Mouse (Mus musculus) Patski (cell line): ENCODE results near the gene Treh. TPM values are rescaled to one million over a fixed set of nuclear protein-coding genes. Genes with fewer than 3 reads are reported as not detected.

Experiments
- ATAC-seq: fragments of 100-300 bp; one replicate; pipeline ENCODE4 v1.8.0; 2021
- CTCF ChIA-PET: fragments of 350-600 bp; sonication (Branson Sonifier 250); formaldehyde crosslinking; loops from one replicate; lab custom pipeline; 2022; ENCODE audit warnings: inconsistent platforms; lab: Charles Lee
- POLR2A ChIA-PET: fragments of 350-600 bp; sonication (Branson Sonifier 250); formaldehyde crosslinking; loops from one replicate; lab custom pipeline; 2022; ENCODE audit warnings: antibody characterized with exemption, inconsistent platforms; lab: Charles Lee
- DNase-seq: peaks from one replicate; pipeline ENCODE4 v3.0.0-alpha.2; 2011; ENCODE audit warnings: low read depth, low spot score
- H3K27me3 ChIP-seq: fragments of 371-371 bp; one replicate; pipeline ENCODE4 v1.5.1; 2021
- CTCF ChIP-seq: fragments of 100-300 bp; IDR thresholded peaks from one replicate; pipeline ENCODE4 v1.5.1; 2021
- in situ Hi-C: fragments of 300-500 bp; cut with MboI; formaldehyde crosslinking; loops from 3 replicates; pipeline ENCODE4 v1.11.1; 2018; ENCODE audit warnings: low pct_unique_long_range_greater_than_20kb, mixed read lengths
- polyA plus RNA-seq: library from polyadenylated mRNA; unstranded; gene quantifications from one replicate; pipeline ENCODE4 v1.2.3, GENCODE M21; 2021

Treh gene
- polyA plus RNA-seq, 1 experiment from 2014 or later = not detected

DNA sequence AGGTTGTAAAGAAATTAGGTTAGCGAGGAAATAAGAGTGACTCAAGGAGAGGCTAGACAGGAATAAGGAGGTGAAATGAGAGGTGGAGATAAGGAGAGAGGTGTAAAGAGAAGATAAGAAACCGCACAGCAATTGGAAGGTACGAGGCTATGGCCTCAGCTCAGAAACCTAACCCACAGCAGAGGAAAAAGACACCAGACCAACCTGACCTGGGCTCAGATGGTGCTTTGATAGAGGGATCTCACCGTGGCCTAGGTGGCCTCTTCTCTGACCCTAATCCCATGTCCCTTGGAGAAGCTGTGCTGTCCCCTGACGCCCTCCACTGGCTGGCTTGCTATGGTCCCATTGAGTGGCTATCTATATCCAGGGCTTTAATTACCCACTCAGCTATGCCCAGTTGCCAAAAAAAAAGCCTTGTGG is 59.1 kb downstream of the Treh start:
- ChIA-PET CTCF (interaction anchor here (1.3 kb wide), 1 partner anchor 12 kb away, joined by 5 read pairs; no protein-coding TSS in a partner anchor), POLR2A (no interaction called here)
- in situ Hi-C loops = no loop called here
- ATAC-seq (no peak), DNase-seq (no peak)
- no peak for TF ChIP-seq CTCF
- H3K27me3 ChIP-seq = no peaks in the 10 kb centered on the region

GRCm38 (mm10) chr9:44732921-44733530 is 60.0 kb downstream of the Treh start:
- no peak for TF ChIP-seq CTCF
- in situ Hi-C loops = no loop called here
- DNase-seq (no peak), ATAC-seq (no peak)
- H3K27me3 ChIP-seq = no peaks in the 10 kb centered on the region
- POLR2A ChIA-PET = interaction anchor here (0.7 to 0.9 kb wide), 2 partner anchors 13 to 52 kb away, joined by 3 read pairs; no protein-coding TSS in a partner anchor
- CTCF ChIA-PET = interaction anchor here (0.9 to 1.3 kb wide), 3 partner anchors 12 to 33 kb away, joined by 3 to 5 read pairs (median 3); no protein-coding TSS in a partner anchor

- POLR2A ChIA-PET = interaction anchor here (0.9 to 1.0 kb wide), 3 partner anchors 12 to 48 kb away, joined by 3 to 5 read pairs (median 4); no protein-coding TSS in a partner anchor
- peak; percentile 78 for ATAC-seq
- no peak for DNase-seq
- TF ChIP-seq CTCF = no peak
- in situ Hi-C loops = no loop called here
- H3K27me3 ChIP-seq = no peaks in the 10 kb centered on the region
- CTCF ChIA-PET = interaction anchor here (0.9 to 1.3 kb wide), 4 partner anchors 13 to 34 kb away, joined by 3 to 5 read pairs (median 4); no protein-coding TSS in a partner anchor
These were observed 60.9 kb downstream of the Treh start for GRCm38 (mm10) chr9:44733671-44734523.

DNA sequence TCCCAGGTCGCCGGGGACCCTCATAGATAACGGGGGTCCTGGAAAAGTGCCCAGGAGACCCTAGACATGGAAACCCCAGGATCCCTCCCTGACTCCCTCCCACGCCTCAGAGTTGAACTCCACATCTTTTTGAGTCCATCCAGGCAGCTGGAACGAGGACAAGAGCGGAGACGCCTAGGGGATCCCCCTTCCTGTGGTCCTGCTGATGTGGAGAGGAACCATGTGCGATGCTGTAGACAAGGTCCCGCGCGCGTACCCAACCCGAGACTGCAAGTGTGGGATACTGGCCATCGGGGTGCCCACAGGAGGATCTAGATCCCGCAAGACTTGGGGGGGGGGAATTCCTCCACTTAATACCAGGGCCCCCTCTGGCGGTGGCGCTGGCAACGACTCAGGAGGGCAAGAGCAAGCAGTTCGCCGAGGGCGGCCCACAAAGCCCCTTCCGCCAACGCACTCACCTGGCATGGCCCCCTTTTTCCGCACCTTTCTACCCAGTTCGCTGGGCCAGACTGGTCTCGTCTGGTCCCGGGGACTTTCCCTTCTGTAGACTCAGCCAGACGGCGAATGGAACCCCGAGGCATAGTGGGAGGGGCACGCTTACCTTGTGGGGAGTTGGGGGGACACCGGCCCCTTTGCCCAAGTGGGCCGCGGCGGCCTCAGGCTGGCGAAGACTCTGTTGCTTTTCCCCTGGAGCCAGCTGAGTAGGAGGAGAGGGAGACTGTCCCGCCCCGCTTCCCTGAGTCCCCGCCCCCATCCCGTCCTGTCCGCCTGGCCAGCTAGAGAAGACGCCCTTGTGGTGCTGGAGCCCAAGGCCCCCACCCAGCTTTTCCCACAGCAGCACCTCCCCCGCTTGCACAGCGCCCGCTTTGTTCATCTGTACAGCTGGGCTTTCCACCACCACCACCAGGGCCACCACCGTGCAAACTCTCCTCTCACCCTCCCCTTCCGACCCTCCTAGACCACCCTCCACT is 61.8 kb downstream of the Treh start, which contains the start of gene Phldb1:
Gene Phldb1, minus strand, starts transcription at position 675 of the 971 bp plus-strand sequence.
- DNase-seq (no peak), ATAC-seq (peak; percentile 54)
- in situ Hi-C loops = no loop called here
- ChIA-PET CTCF (interaction anchor here (0.9 to 3.1 kb wide), 6 partner anchors 16 to 79 kb away, joined by 3 to 14 read pairs (median 4); no protein-coding TSS in a partner anchor), POLR2A (interaction anchor here (0.9 to 2.2 kb wide), 3 partner anchors 13 to 49 kb away, joined by 4 to 11 read pairs (median 5); no protein-coding TSS in a partner anchor)
- TF ChIP-seq CTCF = no peak
- H3K27me3 ChIP-seq = no peaks in the 10 kb centered on the region

DNA sequence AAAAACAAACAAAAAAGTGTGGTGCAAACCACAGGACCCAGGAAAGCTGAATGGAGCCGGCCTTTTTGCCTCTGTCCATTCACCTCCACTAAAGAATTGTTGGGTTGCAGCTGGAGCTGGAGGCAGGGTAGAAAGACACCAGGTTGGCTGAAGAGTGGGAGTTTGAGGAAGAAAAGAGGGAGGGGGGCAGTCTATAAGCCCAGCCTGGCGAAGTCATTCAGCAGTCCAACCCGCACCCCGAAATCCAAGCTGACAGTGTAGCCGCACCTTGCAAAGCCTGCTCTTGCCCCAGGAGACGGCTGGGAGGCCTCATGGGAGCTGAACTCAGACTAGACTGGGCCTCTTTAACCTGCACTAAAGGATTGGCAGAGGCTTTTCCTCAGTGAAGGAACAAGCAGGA is 62.9 kb downstream of the Treh start:
- CTCF ChIA-PET = interaction anchor here (1.2 to 3.1 kb wide), 4 partner anchors 13 to 80 kb away, joined by 3 to 14 read pairs (median 6); no protein-coding TSS in a partner anchor
- POLR2A ChIA-PET = interaction anchor here (0.9 to 2.2 kb wide), 3 partner anchors 15 to 31 kb away, joined by 5 to 11 read pairs (median 5); no protein-coding TSS in a partner anchor
- in situ Hi-C loops = no loop called here
- TF ChIP-seq CTCF = no peak
- DNase-seq = no peak
- H3K27me3 ChIP-seq = no peaks in the 10 kb centered on the region
- no peak for ATAC-seq

Other genes starting within 250 kb of the Treh start
- gene Foxr1, start 232.1 kb upstream of the Treh start, polyA plus RNA-seq = not detected
- not detected for gene Upk2, start 218.3 kb upstream of the Treh start, polyA plus RNA-seq
- 40.4 TPM for gene Bcl9l, start 190.4 kb upstream of the Treh start, polyA plus RNA-seq
- gene Cxcr5, start 111.4 kb upstream of the Treh start, polyA plus RNA-seq = not detected
- gene Ddx6, start 68.3 kb upstream of the Treh start, polyA plus RNA-seq = 95.5 TPM
- 137 TPM for gene Phldb1, start 62.0 kb downstream of the Treh start, polyA plus RNA-seq
- gene Arcn1, start 94.6 kb downstream of the Treh start, polyA plus RNA-seq = 142 TPM
- 193 TPM for gene Ift46, start 94.7 kb downstream of the Treh start, polyA plus RNA-seq
- 7.3 TPM for gene Tmem25, start 126.1 kb downstream of the Treh start, polyA plus RNA-seq
- 3.3 TPM for gene Ttc36, start 129.8 kb downstream of the Treh start, polyA plus RNA-seq
- 22.2 TPM for gene Kmt2a, start 208.1 kb downstream of the Treh start, polyA plus RNA-seq
- gene Atp5l, start 247.5 kb downstream of the Treh start, polyA plus RNA-seq = 440 TPM